Comparison of ENCODE assay signal across 8 mouse cellular contexts in the genomic region with DNA sequence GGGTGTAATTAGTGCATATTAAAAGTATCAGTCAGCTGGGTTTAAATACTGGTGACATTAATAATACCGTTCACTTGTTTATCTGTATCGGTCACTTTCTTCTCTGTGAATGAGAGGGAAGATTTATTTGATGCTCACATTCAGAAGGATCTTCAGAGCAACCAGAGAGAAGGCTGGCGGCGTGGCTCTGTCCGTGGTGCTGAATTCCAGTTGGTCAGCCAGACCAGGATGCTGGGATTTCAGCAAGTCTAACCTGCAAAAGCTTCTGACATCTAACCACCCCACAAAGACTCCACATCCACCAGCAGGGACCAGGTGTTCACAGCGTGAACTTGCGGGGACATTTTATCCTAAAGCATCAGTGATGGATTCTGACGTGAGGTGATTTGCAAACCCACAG.
A peak's percentile ranks its signal among the peaks of the same experiment; 100 is the strongest.
DNase-seq lines count a peak whose midpoint lies in the region; ATAC-seq and TF ChIP-seq lines count a peak whose summit lies in the region.

No protein-coding gene starts in this region.

- H3K9ac ChIP-seq in neural tube, embryonic 11.5 days (ENCODE audit: low read length), result no peak overlapping the region

- H3K4me3 ChIP-seq in lung, adult 2 months (replicated peaks; ENCODE audit: extremely low read depth, low read depth, low read length), result no peak overlapping the region
- no peak overlapping the region for H3K4me3 ChIP-seq in neural tube, embryonic 11.5 days (ENCODE audit: low read depth, low read length)

- no peak for ATAC-seq in neural tube, embryonic 11.5 days (ENCODE audit: insufficient read depth, low FRiP score, low TSS enrichment)

- no peaks in the 10 kb centered on the region for H3K27me3 ChIP-seq in neural tube, embryonic 11.5 days (ENCODE audit: control insufficient read depth, insufficient read depth, low read length)

- no peak for TF ChIP-seq POLR2A in lung, adult 2 months (IDR thresholded peaks at IDR 0.05; ENCODE audit: borderline replicate concordance, extremely low read depth, low read depth, low read length)

- 27% methylated on average over 8 of the region's 8 CpGs for WGBS in lung, adult 2 months
- WGBS in neural tube, embryonic 11.5 days, result 29% methylated on average over 8 of the region's 8 CpGs

- no peak overlapping the region for H3K4me2 ChIP-seq in neural tube, embryonic 11.5 days (ENCODE audit: low read depth)

- intact Hi-C loops in left cerebral cortex, postnatal 14 days (cut with DNase I), result no loop called here

- TF ChIP-seq CTCF in lung, adult 2 months (IDR thresholded peaks at IDR 0.05; ENCODE audit: insufficient read depth, low read length), result no peak

- H3K27ac ChIP-seq in neural tube, embryonic 11.5 days (ENCODE audit: low read depth, low read length), result no peak overlapping the region

- H3K36me3 ChIP-seq in neural tube, embryonic 11.5 days (ENCODE audit: control insufficient read depth, insufficient read depth, low read length), result no peaks in the 10 kb centered on the region

- no peaks in the 10 kb centered on the region for H3K4me1 ChIP-seq in lung, adult 2 months (ENCODE audit: control insufficient read depth, insufficient read depth, low read length)
- H3K4me1 ChIP-seq in neural tube, embryonic 11.5 days (ENCODE audit: control insufficient read depth, insufficient read depth, low read length), result no peaks in the 10 kb centered on the region

- peak; percentile 41 for DNase-seq in adrenal gland, postnatal 14 days
- no peak for DNase-seq in adrenal gland, postnatal 4 days (ENCODE audit: low spot score in 2 of 2)
- peak; percentile 6 for DNase-seq in lung, adult 2 months
- no peak for DNase-seq in lung, adult 18-20 months
- DNase-seq in embryo, embryonic 10.5 days (ENCODE audit: low spot score), result peak; percentile 83
- peak; percentile 75 for DNase-seq in neural tube, embryonic 11.5 days (ENCODE audit: low spot score)
- DNase-seq in left cerebral cortex, postnatal 14 days (ENCODE audit: low spot score in 2 of 2), result no peak
- no peak for DNase-seq in frontal cortex, adult 2 months (ENCODE audit: extremely low spot score in 1 of 2, low spot score in 1 of 2)

- H3K9me3 ChIP-seq in neural tube, embryonic 11.5 days (ENCODE audit: control insufficient read depth, low read length), result no peaks in the 10 kb centered on the region

Comparison
In these comparisons a context has a peak if more than half of its experiments do, and no peak if none do; other contexts are left out.
1. DNase-seq: peak in adrenal gland, postnatal 14 days (single experiment), lung, adult 2 months (single experiment), embryo, embryonic 10.5 days (single experiment) and neural tube, embryonic 11.5 days (single experiment); none in adrenal gland, postnatal 4 days (0 of 2), lung, adult 18-20 months (0 of 2), left cerebral cortex, postnatal 14 days (0 of 2) and frontal cortex, adult 2 months (0 of 2).